Mouse (Mus musculus): Measurements from ENCODE around the gene Miga1.
A peak's percentile ranks its signal among the peaks of the same experiment; 100 is the strongest.
"Not testable (repeated sequence)": the region's sequence is repeated elsewhere in the genome, so short reads cannot be mapped to it uniquely, and the experiment has no call there.

Gene Miga1

DNA sequence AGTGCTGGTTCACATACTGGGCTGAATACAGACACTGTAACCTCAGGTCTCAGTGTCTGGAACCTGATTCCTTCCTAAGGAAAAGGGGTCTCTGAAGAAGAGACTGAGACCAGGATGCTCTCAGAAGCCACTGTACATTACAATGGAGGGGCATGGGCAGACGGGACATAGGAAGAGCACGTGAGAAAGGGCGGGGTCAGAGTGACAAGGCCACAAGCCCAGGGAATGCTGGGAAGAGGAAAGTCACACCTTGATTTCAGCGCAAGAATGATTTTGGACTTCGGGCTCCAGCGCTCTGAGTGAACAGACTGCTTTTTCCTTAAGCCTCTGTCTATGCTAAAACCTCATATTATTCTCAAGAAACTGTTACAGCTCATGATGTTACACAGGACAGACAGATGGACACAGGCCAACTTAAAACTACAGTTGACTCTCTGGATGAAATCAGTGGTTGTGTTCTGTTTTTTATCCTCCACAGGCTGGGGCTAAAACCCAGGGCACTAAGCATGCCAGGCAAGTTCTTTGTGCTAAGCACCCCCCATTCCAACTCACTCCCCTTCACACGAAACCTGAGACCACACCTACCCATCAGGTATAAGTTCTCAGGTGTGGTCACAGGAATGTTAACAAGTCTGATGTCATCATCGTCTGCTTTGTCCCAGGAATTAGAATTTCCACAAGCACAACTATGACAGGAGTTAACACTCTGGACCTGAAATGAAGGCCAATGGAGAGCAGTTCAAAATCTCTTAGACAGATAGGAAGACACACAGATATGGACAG, 18.3 kb downstream of the Miga1 start:
- no peak for DNase-seq

DNA sequence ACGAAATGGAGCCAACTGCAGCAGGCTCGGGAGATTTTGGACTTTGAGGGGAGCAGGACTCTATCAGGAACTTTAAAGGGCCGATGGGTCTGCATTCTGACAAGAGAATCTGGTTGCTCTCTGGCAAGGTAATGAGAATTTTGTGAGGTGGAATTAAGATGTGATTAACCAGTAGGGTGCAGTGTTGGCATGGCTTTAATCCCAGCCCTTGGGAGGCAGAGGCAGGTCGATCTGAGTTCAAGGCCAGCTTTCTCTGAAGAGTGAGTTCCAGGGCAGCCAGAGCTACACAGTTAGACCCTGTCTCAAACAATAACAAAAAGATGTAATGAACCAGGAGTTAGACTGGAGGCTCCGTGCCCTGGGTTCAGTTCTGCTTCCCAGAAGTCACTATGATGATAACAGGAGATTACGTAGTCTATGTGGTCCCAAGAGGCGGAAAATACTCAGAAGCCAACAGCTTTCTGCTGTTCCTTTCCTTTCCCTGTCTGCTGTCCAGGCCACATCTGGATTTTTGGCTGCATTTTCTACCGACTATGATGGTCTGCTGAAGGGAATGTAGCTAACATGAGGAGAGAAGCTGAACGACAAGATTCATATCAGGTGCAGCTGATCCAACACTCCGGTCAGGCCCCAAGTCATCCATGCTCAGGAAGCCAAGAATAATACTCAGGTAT, 19.1 kb downstream of the Miga1 start:
- no peak for DNase-seq

DNA sequence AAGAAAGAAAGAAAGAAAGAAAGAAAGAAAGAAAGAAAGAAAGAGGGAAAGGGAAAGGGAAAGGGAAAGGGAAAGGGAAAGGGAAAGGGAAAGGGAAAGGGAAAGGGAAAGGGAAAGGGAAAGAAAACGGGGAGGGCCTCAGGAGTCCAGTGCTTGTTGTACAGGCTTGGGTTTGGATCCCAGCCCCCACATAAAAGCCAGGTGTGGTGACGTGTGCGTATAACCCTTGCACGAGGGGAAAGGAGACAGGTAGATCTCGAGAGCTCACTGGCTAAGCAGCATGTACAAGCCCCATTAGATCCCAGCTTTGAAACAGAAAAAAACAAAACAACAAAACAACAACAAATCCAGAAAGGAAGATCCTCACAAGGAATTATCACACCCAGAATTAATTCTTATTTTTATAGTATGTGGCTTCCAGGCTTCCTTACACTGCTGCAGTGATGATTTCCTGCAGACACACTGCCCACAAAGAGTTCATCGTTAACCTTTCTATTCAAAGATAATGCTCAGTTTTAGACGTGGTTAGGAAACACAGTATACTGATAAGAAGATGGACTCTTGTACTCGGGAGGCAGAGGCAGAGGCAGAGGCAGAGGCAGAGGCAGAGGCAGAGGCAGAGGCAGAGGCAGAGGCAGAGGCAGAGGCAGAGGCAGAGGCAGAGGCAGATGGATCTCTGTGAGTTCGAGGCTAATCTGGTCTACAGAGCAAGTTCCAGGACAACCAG, 23.6 kb downstream of the Miga1 start:
- DNase-seq = not testable (repeated sequence)

DNA sequence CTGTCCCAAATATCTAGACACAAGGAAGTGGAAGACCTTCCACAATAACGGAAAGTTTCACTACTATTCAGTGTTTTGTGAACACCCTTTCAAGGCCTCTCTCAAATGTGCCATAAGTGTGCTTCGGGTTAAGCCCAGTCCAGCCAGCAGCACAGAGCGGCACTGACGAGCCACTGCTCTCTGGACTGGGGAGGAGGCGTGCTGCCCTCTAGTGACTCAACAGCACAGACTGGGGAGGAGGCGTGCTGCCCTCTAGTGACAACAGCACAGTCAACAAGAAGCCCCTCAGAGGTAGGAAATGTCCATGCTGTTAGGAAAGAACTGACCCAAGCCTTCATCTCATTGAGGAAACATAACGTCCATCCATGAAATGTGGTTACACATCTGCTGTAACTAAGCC, 24.6 kb downstream of the Miga1 start:
- peak; percentile 76 to 84 for DNase-seq

DNA sequence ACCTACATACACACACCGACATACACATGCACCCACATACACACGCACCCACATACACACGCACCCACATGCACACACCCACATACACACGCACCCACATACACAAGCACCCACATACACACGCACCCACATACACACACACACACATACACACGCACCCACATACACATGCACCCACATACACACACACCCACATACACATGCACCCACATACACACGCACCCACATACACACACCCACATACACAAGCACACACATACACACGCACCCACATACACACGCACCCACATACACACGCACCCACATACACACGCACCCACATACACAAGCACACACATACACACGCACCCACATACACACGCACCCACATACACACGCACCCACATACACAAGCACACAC, 25.5 kb downstream of the Miga1 start:
- not testable (repeated sequence) for DNase-seq

DNA sequence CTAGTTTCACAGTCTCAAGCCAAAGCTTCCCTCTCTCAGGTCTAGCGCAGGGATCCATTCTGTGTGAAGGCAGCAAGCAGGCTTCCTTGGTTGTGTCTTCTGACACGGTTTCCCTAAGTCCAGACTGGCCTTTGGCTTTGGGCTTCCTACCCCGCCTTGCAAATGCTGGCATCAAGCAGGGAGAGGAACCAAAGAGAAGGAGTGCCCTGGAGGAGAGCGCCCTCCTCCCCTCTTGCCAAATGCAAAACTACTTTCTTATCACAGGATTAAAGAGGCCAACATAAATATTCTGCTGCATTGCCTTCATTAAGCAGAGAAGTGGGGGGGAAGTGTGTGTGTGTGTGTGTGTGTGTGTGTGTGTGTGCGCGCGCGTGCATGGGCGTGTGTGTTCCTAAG, 31.0 kb downstream of the Miga1 start:
- no peak for DNase-seq

DNA sequence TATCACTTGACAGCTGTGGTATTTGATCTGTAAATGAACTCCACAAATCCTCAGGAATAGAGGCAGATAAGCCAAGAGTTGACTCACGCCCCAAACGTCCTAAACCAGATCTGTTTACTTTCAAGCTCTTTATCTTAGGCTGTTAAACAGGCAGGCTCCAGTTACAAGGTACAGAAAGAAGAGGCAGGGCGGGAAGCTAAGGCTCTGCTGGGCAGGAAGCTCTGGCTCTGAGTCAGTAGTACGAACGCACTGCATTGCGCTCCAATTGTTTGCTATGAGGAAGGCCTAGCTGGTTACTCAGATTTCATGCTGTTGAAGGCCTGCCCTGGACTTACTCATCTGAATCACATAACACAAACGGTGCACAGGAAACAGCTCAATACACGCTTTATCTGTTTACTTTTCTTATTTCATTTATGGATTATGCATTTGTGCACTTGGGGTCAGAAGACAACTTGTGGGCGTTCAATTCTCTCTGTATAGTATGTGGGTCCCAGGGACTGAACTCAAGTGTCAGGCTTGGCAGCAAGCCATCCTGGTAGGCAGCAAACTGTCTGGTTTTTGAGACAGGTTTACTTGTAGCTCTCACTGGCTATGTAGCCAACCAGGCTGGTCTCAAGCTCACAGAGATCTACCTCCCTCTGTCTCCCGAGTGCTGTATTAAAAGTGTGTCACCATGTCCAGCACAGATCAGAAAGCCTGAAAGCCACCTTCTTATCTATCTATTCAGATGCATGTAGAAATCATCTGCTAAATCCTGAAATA, 31.5 kb downstream of the Miga1 start:
- no peak for DNase-seq

DNA sequence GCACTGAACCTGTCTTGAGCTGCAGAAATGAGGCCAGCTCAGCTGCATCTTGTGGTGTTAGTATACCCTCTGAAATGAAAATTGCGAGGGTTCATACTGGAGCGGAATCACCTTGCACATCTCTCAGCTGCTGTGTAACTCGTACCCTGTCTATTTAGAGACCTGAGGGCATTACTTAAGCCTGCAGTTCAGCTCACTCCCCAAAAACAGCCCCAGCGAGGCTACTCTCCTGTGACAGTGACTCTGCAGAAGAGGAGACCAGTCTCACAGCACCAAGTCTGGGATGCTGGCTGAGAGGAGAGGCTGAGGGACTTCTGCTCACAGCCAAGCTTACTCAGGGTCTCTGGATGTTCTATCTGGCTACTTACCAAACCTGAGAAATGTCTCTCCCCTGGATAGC, 34.2 kb downstream of the Miga1 start:
- DNase-seq = no peak

DNA sequence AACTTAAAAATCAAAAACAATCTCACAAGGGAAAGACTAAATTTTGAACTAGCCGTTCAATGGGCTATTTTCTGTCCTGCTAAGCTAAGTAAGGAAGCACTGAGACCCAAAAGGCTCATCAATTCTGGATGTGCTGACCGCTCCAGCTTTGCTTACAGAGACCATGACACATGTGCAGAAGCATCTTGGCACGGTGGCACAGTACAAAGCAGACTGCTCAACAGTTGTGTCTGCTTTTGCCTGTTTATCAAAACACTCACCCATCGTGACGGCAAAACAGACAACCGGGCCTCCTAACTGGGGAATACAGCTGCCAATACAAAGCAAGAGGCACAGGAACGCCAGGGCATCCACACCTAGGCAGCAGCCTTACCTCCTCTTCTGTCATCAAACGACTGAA, 35.1 kb downstream of the Miga1 start:
- DNase-seq = no peak

DNA sequence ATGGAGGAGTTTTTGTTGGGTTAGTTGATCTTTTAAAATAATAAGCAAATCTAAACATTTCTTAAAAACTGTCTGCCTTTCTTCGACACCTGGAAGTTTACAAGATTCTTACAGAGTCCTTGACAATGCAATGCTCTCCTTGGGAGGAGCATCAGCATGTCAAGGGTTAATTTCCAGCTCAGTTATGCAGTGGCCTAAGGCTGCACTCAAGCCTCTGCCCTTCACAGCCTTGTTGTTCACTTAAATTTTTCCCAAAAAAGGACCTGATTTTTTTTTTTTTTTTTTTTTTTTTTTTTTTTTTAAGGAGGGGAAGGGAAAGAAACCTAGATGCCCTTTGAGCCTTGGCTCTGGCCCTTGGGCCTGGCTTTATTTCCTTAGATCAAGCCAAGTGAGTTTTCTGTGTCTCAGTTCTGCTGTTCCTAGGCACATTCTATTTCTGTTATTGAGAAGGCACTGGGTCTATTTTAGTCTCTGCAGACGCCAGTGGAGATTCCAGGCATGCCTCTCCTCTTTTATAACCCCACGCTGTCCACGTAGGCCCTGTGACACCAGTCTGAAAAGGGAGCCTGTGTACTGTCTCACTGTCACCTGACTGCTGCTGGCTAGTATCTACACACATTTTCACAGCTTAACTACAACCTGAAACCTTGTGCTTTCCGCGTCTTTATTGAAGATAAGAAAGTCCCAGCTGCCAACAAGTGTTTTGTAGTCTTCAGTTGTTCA, 36.0 kb downstream of the Miga1 start:
- peak; percentile 10 to 27 for DNase-seq

DNA sequence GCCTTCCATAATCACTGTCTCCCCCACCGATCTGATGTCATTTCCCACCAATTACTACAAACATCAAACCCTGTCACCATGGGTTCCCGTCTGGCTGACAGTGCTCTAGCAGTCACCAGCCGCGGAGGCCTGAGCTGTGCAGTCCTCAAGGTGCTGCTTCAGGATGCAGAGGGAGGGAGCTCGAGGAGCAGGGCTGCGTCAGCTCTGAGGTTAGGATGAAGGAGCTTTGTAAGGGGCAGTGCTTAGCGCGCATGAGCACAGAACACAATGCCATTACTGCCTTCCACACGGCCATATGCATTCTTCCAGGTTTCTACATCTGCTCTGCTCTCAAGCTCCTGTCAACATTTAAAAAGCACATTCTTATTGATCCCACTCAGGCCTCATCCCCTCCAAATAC, 37.2 kb downstream of the Miga1 start:
- no peak for DNase-seq

DNA sequence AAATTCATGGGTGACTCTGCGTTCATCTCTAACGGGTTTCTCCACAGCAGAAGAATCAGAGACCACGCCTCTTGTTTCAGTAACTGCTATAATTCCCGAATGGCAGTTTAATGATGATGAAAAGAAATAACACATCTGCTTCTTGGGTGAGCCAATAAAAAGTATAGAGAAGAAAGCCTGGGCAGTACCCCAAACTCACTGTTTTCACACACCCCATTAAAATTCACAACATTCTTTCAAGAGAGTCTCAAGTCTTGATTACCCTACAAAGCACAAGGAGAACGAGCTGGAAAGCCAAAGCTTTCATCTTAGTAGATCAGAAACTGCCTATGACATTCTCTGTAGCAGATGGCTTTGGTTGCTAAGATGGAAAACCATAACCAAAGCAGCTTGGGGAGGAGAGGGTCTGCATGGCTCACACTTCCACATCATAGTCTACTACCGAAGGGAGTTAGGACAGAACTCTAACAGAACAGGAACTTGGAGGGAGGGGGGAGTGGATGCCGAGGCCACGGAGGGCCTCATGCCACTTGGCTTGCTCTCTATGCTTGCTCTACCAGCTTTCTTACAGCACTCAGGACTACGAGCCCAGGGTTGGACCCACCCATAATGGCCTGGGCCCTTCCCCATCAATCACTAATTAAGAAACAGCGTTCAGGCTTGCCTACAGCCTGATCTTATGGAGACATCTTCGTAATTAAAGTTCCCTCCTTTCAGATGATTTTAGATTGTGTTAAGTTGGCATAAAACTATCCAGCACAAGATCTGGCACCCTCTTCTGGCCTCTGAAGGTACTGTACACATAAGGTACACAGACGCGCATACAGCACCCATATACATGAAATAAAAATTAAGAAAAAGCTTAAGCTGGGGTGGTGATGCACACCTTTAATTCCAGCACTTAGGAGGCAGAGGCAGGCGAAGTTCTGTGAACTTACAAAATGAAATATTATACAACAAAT, 39.5 kb downstream of the Miga1 start:
- peak in 1 of 2 experiments; percentile 9 for DNase-seq

DNA sequence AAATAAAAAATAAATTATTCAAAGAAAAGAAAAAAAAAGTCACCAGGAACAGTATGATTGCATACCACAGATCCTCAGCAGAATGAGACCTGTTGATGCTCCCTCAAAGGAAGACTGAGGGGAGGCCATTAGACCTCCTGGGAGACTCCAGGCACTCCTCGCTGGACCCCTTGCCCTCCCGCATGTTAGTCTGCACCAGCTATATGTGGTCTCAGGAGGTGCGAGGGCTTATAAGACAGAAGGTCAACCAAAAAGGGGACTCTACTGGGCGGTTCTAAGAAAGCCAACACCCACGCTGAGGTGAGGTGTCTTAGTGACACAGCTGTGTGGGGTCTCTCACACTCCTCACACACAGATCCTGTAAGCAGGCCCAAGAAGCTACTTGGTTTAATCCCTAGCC, 44.3 kb downstream of the Miga1 start:
- DNase-seq = no peak

DNA sequence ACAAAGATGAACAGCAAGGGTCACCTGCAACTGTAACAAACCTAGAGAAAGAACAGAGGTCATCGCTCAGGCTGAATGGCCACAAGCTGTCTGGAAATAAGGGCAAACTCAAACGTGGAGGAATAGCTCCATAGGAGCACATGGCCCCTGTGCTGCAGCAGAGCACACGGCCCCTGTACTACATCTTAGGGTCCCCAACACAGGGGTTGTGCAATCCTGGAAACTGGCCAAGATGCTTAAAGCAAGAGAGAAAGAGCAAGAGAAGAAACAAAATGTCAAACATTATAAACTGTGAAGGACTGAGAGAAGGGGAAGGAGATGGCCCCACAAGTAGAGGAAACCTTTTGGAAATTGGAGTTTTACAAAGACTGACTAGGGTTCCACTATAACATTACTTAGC, 45.8 kb downstream of the Miga1 start:
- no peak for DNase-seq

DNA sequence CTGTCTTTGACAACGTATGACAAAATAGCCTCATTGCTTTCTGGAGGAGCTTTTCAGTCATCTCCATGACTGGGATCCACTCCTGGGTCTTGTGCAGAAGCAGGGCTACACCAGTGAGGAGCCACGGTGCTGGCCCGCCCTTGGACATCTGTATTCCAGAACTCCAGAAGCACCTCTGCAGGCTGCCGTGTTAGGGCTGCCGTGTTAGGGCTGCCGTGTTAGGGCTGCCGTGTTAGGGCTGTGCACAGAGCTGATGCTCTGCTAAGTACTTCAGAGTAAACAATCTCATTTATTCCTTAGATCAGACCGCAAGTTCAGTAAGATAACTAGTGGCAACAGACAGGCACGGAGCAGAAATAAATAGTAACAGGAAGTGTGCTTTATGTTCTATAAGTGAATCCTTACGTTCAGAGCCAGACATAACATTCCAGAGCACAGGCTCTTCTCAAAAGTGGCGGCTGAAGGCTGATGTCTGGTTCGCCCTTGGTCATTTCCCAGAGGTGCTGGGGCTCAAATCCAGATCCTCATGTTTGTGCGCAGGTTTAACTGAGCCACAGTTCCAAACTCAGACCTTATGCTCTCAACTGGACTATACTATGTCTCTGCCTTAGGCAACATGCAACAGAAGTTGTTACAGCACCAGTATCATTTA, 46.6 kb downstream of the Miga1 start:
- no peak for DNase-seq

DNA sequence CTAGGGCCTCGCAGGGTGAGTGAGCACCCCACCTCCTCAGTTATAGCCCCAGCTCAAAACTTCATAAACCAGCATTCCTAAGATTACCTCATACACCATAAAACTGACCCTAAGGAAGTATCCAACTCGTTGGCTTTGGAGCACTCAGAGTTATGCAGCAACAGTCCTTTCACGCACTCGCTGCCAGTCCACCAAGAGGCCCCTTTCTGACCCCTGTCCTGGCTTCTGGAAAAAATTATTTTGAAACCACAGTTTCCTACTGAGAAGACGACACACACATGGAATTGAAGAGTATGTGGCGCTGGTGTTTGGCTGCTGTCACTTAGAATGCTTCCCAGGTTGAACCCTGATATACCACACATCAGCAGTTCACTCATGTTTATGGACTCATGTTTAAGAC, 48.3 kb downstream of the Miga1 start:
- DNase-seq = no peak

DNA sequence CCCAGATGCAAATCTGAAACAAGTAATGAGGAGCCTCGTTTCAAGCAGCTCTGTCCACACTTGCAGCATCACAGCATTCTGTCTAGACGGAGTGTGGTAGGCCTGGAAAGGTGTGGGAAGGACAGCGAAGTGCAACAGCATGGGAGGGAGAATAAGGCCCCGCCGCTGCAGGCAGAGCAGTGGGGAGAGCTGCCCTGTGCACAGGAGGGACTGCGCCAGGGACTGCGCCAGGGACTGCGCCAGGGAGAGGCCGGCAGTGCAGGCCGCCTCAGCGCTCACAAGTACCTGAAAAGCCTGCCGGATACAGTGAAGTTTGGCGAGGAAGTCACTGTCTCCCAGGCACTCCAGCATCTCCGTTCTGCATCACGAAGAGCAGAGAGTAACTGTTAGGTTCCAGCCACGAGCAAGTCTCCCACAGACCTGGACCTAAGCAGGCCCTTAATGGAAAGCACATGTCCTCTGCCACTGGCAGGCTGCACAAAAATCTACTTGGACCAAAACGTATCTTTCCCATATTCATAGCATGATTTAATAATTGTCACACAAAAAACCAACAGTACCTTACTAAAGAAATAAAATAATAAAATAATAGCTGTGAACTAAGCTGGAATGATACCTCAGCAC, 49.9 kb downstream of the Miga1 start:
- no peak for DNase-seq

DNA sequence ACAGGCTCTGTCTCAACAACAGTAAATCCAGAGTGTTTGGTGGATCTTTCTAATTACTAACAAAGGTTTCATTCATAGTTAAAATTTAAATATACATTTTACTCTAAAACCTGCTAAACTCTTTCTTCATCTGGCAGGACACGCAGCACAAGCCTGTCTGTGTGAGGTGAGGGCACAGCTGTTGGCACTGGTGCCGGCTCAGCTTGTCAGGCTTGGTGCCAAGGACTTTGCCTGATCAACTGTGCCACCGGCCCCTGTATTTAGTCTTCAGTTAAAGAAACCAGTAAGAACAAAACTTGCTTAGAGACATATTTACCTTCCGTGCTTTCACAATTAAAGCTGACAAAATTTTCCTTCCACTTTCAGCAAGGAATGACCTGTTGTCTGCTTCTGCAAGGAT, 51.5 kb downstream of the Miga1 start:
- peak; percentile 39 to 40 for DNase-seq

DNA sequence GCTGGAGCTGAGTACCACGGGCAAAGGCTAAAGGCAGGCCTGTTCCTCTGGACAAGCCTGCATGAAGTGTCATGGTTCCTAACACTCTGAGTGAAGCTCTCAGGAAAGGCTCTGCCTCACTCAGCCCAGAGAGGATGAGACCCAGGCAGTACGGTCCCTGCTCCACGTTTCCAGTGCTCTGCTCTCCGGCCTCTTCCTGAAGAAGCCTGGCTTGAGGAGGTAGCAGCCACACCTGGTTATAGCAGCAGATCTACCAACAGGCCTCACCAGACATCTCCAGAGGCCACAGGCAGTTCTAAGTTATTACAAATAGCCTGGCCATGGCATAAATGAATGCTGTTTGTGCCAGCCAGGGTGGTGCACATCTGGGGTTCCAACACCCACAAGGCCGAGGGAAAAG, 51.9 kb downstream of the Miga1 start:
- DNase-seq = no peak

DNA sequence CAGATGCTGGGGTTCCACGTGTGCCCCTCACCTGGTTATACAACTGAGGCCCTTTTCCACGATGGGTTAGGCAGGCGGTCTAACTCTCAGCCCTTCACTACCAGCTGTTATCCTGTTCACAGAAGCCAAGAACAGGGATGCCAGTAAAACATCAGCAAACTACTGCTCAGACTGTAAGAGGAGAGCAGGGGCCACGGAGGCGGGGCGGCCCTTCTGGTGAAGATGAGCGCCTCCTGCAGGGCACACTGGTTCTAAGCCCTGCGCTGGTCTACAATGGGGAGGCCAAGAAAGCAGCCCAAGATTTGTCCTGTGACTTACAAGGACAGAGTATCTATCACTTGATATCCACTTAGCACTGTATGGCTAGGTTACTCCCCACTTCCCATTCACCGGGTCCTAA, 52.4 kb downstream of the Miga1 start:
- DNase-seq = no peak
